Mouse (Mus musculus) gastrocnemius, postnatal 4 days (tissue): ENCODE results near the gene Tmco3. TPM values are rescaled to one million over a fixed set of nuclear protein-coding genes. Genes with fewer than 3 reads are reported as not detected.
"Not testable (repeated sequence)": the region's sequence is repeated elsewhere in the genome, so short reads cannot be mapped to it uniquely, and the experiment has no call there.

ENCODE experiments used
- DNase-seq, 2 experiments: peaks; one replicate each; pipeline ENCODE4 v3.0.0; 2021 to 2022; ENCODE audit warnings: low spot score in 2 of 2, mixed read lengths in 2 of 2
- total RNA-seq, 2 experiments: library from RNA; stranded (reverse); gene quantifications; 2 replicates each; pipeline ENCODE4 v1.2.3; 2021

Gene Tmco3
- total RNA-seq, 2 experiments from 2014 or later = 21.7 to 22.6 TPM

- DNase-seq = no peak
Measured at GRCm38 (mm10) chr8:13305884-13306283, 17.9 kb downstream of the Tmco3 start.

GRCm38 (mm10) chr8:13306309-13306909 lies 18.4 kb downstream of the Tmco3 start:
- no peak for DNase-seq

GRCm38 (mm10) chr8:13306916-13307315 lies 18.9 kb downstream of the Tmco3 start:
- DNase-seq = no peak

GRCm38 (mm10) chr8:13314922-13315321 lies 26.9 kb downstream of the Tmco3 start:
- no peak for DNase-seq

- no peak for DNase-seq
Measured at GRCm38 (mm10) chr8:13316671-13317070, 28.7 kb downstream of the Tmco3 start.

- DNase-seq = no peak
Measured at GRCm38 (mm10) chr8:13326598-13326997, 38.6 kb downstream of the Tmco3 start.

- DNase-seq = no peak
Measured at GRCm38 (mm10) chr8:13334671-13335070, 46.7 kb downstream of the Tmco3 start.

- not testable (repeated sequence) for DNase-seq
Measured at GRCm38 (mm10) chr8:13337245-13337644, 49.3 kb downstream of the Tmco3 start.

- DNase-seq = no peak
Measured at GRCm38 (mm10) chr8:13337678-13338077, 49.7 kb downstream of the Tmco3 start.

GRCm38 (mm10) chr8:13338255-13338860 lies 50.4 kb downstream of the Tmco3 start, which contains the start of gene Tfdp1:
Gene Tfdp1 (plus strand): TSS chr8:13338751.
- DNase-seq = peak; percentile 68 to 81

GRCm38 (mm10) chr8:13338901-13339645 lies 51.1 kb downstream of the Tmco3 start:
- peak; percentile 47 to 52 for DNase-seq

- DNase-seq = no peak
Measured at GRCm38 (mm10) chr8:13339646-13339990, 51.6 kb downstream of the Tmco3 start.

- no peak for DNase-seq
Measured at GRCm38 (mm10) chr8:13340650-13341049, 52.7 kb downstream of the Tmco3 start.

- DNase-seq = no peak
Measured at GRCm38 (mm10) chr8:13342340-13342739, 54.4 kb downstream of the Tmco3 start.

GRCm38 (mm10) chr8:13343134-13343533 lies 55.1 kb downstream of the Tmco3 start:
- DNase-seq = no peak

GRCm38 (mm10) chr8:13350052-13350451 lies 62.1 kb downstream of the Tmco3 start:
- no peak for DNase-seq

GRCm38 (mm10) chr8:13351593-13351992 lies 63.6 kb downstream of the Tmco3 start:
- no peak for DNase-seq

GRCm38 (mm10) chr8:13352601-13353000 lies 64.6 kb downstream of the Tmco3 start:
- DNase-seq = no peak

GRCm38 (mm10) chr8:13353155-13353833 lies 65.3 kb downstream of the Tmco3 start:
- no peak for DNase-seq

- DNase-seq = no peak
Measured at GRCm38 (mm10) chr8:13353883-13354282, 65.9 kb downstream of the Tmco3 start.

GRCm38 (mm10) chr8:13356221-13356620 lies 68.2 kb downstream of the Tmco3 start:
- DNase-seq = no peak

GRCm38 (mm10) chr8:13356681-13357080 lies 68.7 kb downstream of the Tmco3 start:
- DNase-seq = no peak
